Mouse (Mus musculus) liver, adult 2 months (tissue): Measurements from ENCODE around the gene Mettl6.

ENCODE experiments used
- CTCF ChIP-seq: fragments of 200-500 bp; IDR thresholded peaks from 2 replicates; pipeline ENCODE4 v1.5.1; 2011; ENCODE audit warnings: low read depth, low read length, control low read depth
- POLR2A ChIP-seq: fragments of 200-500 bp; IDR thresholded peaks from 2 replicates; pipeline ENCODE4 v1.6.1; 2011; ENCODE audit warnings: low read length, control low read depth; ENCODE audit not compliant: insufficient read depth; ENCODE audit errors: extremely low read depth

GRCm38 (mm10) chr14:31454849-31455566 lies 39.8 kb downstream of the Mettl6 start:
- TF ChIP-seq CTCF, result peak; percentile 50
- TF ChIP-seq POLR2A, result no peak
